Mouse (Mus musculus): ENCODE data around the gene Gm36864. TPM values are rescaled to one million over a fixed set of nuclear protein-coding genes. Genes with fewer than 3 reads are reported as not detected.
"Not testable (repeated sequence)": the region's sequence is repeated elsewhere in the genome, so short reads cannot be mapped to it uniquely, and the experiment has no call there.

The Gm36864 gene
- not detected for total RNA-seq (2022)

- DNase-seq (ENCODE audit: low spot score in 2 of 2) = no peak
These were observed at the start of gene Gm36864 for GRCm38 (mm10) chr7:44235909-44236308. Gm36864 (plus strand) TSS chr7:44236177.

DNA sequence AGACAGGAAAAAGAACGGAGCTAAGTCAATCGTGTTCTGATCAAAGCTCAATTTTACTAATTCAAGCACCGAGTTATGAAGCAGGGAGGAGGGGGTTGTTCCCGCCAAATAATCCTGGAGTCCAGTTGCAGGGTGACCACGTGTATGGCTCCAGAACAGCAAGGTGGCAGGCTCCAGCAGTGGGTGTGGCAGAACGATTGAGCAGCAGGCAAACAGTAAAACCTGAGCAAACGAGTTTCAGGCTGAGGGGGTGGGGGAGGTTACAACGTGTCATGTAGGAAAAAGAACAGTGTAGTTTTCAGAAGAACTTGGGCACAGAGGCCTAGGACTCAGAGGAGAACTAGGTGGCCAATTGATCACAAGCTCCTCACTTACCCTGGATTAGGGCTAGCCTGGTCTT lies 49.5 kb upstream of the Gm36864 start:
- not testable (repeated sequence) for DNase-seq (ENCODE audit: low spot score in 2 of 2)

DNA sequence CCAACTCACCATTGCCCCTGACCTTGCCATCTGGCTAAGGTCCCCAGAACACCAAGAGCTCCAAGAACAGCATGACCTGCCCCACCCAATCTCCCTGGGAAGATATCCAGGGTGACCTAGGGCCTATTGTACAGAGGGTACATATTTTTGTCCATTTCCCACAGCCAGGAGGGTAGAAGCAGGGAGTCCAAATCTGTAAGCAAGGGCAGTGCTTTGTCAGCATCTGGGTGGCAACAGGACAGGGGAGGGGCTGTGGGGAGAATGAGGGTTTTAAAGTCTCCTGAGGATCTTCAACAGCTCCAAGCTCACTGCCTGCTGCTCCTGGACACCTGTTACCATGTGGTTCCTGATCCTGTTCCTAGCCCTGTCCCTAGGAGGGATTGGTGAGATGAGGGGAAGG lies 48.0 kb upstream of the Gm36864 start, which contains the start of gene Klk1b24:
Gene Klk1b24, plus strand, starts transcription at position 301 of the 400 bp plus-strand sequence.
- DNase-seq (ENCODE audit: low spot score in 2 of 2) = not testable (repeated sequence)

- DNase-seq (ENCODE audit: low spot score in 2 of 2) = not testable (repeated sequence)
These were observed 42.5 kb upstream of the Gm36864 start for GRCm38 (mm10) chr7:44193466-44193865.

DNA sequence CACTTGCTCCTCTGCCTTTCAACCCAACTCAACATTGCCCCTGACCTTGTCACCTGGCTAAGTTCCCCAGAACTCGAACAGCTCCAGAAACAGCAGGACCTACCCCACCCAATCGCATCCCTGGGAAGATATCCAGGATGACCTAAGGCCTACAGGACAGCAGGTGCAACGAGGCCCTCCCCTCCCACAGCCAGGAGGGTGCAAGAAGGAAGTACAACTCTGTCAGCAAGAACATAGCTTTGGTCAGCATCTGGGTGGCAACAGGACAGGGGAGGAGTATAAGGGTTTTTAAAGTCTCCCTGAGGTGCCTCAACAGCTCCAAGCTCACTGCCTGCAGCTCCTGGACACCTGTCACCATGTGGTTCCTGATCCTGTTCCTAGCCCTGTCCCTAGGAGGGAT lies 38.1 kb upstream of the Gm36864 start, which contains the start of gene Klk1b3:
Gene Klk1b3, plus strand, starts transcription at position 301 of the 400 bp plus-strand sequence.
- no peak for DNase-seq (ENCODE audit: low spot score in 2 of 2)

- not testable (repeated sequence) for DNase-seq (ENCODE audit: low spot score in 2 of 2)
These were observed 28.8 kb upstream of the Gm36864 start, which contains the start of gene Klk1b4 for GRCm38 (mm10) chr7:44207135-44207534. Klk1b4 (plus strand) TSS chr7:44207435.

- DNase-seq (ENCODE audit: low spot score in 2 of 2) = no peak
These were observed 27.7 kb upstream of the Gm36864 start for GRCm38 (mm10) chr7:44208307-44208706.

GRCm38 (mm10) chr7:44215645-44216044 lies 20.3 kb upstream of the Gm36864 start, which contains the start of gene Klk1b5:
Klk1b5 (plus strand) TSS chr7:44215945.
- DNase-seq (ENCODE audit: low spot score in 2 of 2) = no peak

GRCm38 (mm10) chr7:44221601-44222000 lies 14.4 kb upstream of the Gm36864 start:
- DNase-seq (ENCODE audit: low spot score in 2 of 2) = not testable (repeated sequence)

GRCm38 (mm10) chr7:44222335-44222734 lies 13.6 kb upstream of the Gm36864 start:
- not testable (repeated sequence) for DNase-seq (ENCODE audit: low spot score in 2 of 2)

GRCm38 (mm10) chr7:44225076-44225475 lies 10.9 kb upstream of the Gm36864 start, which contains the start of gene Klk1:
Klk1 (plus strand) TSS chr7:44225360.
- no peak for DNase-seq (ENCODE audit: low spot score in 2 of 2)

- DNase-seq (ENCODE audit: low spot score in 2 of 2) = no peak
These were observed 3.9 kb downstream of the Gm36864 start for GRCm38 (mm10) chr7:44239913-44240312.

- no peak for DNase-seq (ENCODE audit: low spot score in 2 of 2)
These were observed 4.7 kb downstream of the Gm36864 start for GRCm38 (mm10) chr7:44240712-44241111.

GRCm38 (mm10) chr7:44241163-44241562 lies 5.2 kb downstream of the Gm36864 start:
- no peak for DNase-seq (ENCODE audit: low spot score in 2 of 2)

GRCm38 (mm10) chr7:44244080-44244479 lies 8.1 kb downstream of the Gm36864 start:
- no peak for DNase-seq (ENCODE audit: low spot score in 2 of 2)

- peak; percentile 86 to 92 for DNase-seq (ENCODE audit: low spot score in 2 of 2)
These were observed 10.3 kb downstream of the Gm36864 start, which contains the start of the genes 1700028J19Rik and 2410002F23Rik for GRCm38 (mm10) chr7:44246055-44246983. 1700028J19Rik (minus strand) TSS chr7:44246695. 2410002F23Rik (plus strand) TSS chr7:44246722.

DNA sequence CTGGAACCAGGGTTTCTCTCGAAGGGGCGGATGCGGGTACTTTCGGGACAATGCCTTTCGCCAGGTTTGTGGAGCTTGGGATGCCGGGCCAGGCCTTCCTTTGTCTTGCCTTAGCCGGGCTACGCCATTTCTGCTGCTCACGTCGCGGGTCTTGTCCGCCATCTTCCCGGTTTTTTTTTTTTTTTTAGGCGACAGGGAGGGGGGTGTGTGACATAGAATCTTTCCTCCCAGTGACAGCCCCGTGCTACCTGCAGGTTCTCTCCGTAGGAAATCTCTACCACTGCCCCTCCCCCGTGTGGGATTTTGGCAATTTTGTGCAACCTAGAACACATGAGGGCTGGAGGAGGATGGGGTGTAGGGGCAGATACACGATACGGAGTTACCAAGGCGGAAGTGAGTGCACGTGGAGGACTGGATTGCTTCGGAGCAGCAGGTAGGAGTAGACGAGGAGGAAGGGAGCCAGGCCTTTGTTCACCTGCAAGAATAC lies 11.1 kb downstream of the Gm36864 start:
- peak in 1 of 2 experiments; percentile 52 for DNase-seq (ENCODE audit: low spot score in 2 of 2)

- no peak for DNase-seq (ENCODE audit: low spot score in 2 of 2)
These were observed 12.0 kb downstream of the Gm36864 start for GRCm38 (mm10) chr7:44247971-44248370.

DNA sequence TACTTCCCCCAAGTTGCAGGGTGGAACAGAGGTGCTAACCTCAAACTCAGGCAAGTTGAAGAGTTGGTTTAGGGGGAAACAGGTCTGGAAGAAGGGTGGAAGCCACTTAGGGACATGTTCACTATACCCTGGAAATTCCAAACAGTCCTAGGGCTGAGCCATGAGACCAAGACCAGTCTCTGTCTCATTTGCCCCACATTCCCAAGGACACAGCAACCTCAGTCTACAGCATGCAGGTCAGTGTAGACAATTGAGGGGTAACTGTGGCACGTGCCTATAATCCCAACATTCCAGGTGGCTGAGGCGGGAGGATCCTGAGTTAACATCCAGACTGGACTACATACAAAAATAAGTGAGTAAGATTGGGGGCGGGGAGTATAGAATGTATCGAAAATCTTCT lies 13.3 kb downstream of the Gm36864 start:
- DNase-seq (ENCODE audit: low spot score in 2 of 2) = no peak

DNA sequence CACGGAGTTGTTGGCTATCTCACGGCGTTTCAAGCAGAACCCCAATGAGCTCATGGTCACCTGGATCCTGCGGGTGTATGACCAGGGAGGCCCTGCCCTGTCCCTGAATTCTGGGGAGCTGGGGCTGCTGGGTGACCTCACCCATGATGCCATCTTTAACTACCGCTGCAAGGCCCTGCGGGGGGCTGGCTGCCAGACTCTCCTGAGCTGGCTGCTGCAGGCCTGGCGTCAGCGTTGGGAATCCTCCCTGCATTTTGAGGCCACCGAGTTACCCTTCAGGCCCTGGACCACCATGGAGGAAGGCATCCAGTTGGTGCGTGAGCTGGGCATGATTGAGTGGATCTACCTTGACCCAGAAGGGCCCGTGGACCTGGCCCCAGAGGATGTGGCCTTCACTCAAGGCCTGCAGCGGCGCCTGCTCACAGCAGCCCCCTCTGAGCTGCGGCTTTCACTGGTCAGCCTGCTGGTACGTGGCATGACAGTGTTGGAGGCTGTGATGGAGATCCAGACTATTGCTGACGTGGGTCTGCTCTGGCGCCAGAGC lies 14.8 kb downstream of the Gm36864 start:
- DNase-seq (ENCODE audit: low spot score in 2 of 2) = not testable (repeated sequence)

DNA sequence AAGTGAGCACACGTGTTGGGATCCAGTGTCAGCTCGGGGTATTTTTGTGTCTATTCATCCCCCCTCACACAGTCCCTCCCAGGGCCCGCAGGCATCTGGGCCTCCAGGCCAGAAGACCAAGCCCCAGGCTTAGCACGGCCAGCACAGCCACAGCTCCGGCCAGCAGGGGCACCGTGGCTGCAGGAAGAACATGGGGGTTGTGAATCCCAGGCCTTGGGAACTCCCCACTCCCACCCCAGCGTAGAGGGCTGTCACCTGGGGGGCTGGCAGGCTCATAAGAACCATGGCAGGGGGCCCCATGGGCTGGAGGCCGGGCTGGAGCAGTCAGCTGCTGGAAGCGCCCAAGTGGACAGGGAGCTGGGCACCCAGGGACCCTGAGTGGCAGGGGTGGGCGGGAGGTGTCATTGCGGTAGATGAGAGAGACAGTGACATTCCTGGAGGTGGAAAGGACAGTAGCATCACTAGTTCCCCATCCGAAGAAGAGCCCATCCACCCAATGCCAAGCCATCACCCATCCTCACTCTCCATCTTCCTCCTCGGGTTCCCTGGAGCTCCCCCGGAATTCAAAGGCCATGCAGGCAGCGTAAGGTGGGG lies 17.1 kb downstream of the Gm36864 start:
- DNase-seq (ENCODE audit: low spot score in 2 of 2) = no peak
